12 mouse cellular contexts compared by ENCODE assay signal in genomic region chr15:65701510-65701909, GRCm38 (mm10).
DNase-seq lines count a peak whose midpoint lies in the region; ATAC-seq and TF ChIP-seq lines count a peak whose summit lies in the region.
"Had no signal": no experiment of that assay in that cellular context is flagged by ENCODE, and none has a peak within 500 bp of the region (broad histone marks: within the 10 kb centered on the region; RNA-seq: fewer than 3 reads in every experiment).

No protein-coding gene starts in this region.

- WGBS in kidney, adult 2 months: 12% methylated on average over 1 of the region's 1 CpGs
- 12% methylated on average over 1 of the region's 1 CpGs for WGBS in embryonic facial prominence, embryonic 14.5 days
- WGBS in thymus, adult 2 months: 4% methylated on average over 1 of the region's 1 CpGs

- no peak overlapping the region for H3K27ac ChIP-seq in kidney, adult 2 months (ENCODE audit: insufficient read depth, low read depth, low read length)
- no peak overlapping the region for H3K27ac ChIP-seq in embryonic facial prominence, embryonic 14.5 days (replicated peaks; ENCODE audit: low read depth, low read length)
- H3K27ac ChIP-seq in thymus, adult 2 months (ENCODE audit: control insufficient read depth, insufficient read depth, low read length): no peak overlapping the region
- H3K27ac ChIP-seq: embryonic facial prominence, embryonic 15.5 days; heart, embryonic 15.5 days; macrophage had no signal

- H3K27me3 ChIP-seq in kidney, adult 2 months (replicated peaks; ENCODE audit: control insufficient read depth, insufficient read depth, low read length): no peaks in the 10 kb centered on the region; the same call in 1 of the 2 replicates
- H3K27me3 ChIP-seq in C2C12 (ENCODE audit: control insufficient read depth, insufficient read depth, insufficient read length): no peaks in the 10 kb centered on the region
- H3K27me3 ChIP-seq in embryonic facial prominence, embryonic 14.5 days (replicated peaks; ENCODE audit: control insufficient read depth, insufficient read depth, low read length): no peaks in the 10 kb centered on the region
- H3K27me3 ChIP-seq in thymus, adult 2 months (ENCODE audit: control insufficient read depth, insufficient read depth, low read length): no peaks in the 10 kb centered on the region
- H3K27me3 ChIP-seq: embryonic facial prominence, embryonic 15.5 days had no signal

- no peaks in the 10 kb centered on the region for H3K79me3 ChIP-seq in C2C12 (ENCODE audit: low read depth)

- no peak for ATAC-seq in embryonic facial prominence, embryonic 14.5 days (ENCODE audit: low read depth)
- no peak for ATAC-seq in activated CD4-positive, CD25-positive, alpha-beta regulatory T cell, adult 4 months

- no peak overlapping the region for H3K4me3 ChIP-seq in kidney, adult 2 months (ENCODE audit: insufficient read depth, low read depth, low read length)
- H3K4me3 ChIP-seq in C2C12 (ENCODE audit: insufficient read depth, poor library complexity, severe bottlenecking): no peak overlapping the region
- H3K4me3 ChIP-seq in embryonic facial prominence, embryonic 14.5 days (ENCODE audit: low read depth, low read length): no peak overlapping the region
- no peak overlapping the region for H3K4me3 ChIP-seq in thymus, adult 2 months (ENCODE audit: control insufficient read depth, insufficient read depth, low read length)
- H3K4me3 ChIP-seq: embryonic facial prominence, embryonic 15.5 days; heart, embryonic 15.5 days had no signal

- H3ac ChIP-seq in C2C12 (ENCODE audit: control insufficient read depth, insufficient read length, low read depth): no peak overlapping the region

- TF ChIP-seq POLR2A in kidney, adult 2 months (IDR thresholded peaks at IDR 0.05; ENCODE audit: low read depth, low read length): no peak
- TF ChIP-seq POLR2A in thymus, adult 2 months (IDR thresholded peaks at IDR 0.05; ENCODE audit: control insufficient read depth, extremely low read depth, insufficient read depth, low read length, poor library complexity): no peak

- no peaks in the 10 kb centered on the region for H3K9me3 ChIP-seq in embryonic facial prominence, embryonic 14.5 days (ENCODE audit: control insufficient read depth, low read length)
- H3K9me3 ChIP-seq: embryonic facial prominence, embryonic 15.5 days; heart, embryonic 15.5 days had no signal

- no peak for TF ChIP-seq CTCF in kidney, adult 2 months (conservative IDR thresholded peaks at IDR 0.05; ENCODE audit: insufficient read depth, insufficient read length, low read depth, low read length)
- peak; percentile 6 for TF ChIP-seq CTCF in C2C12 (IDR thresholded peaks at IDR 0.05; ENCODE audit: control insufficient read depth, insufficient read depth, insufficient read length)
- no peak for TF ChIP-seq CTCF in thymus, adult 2 months (IDR thresholded peaks at IDR 0.05; ENCODE audit: borderline replicate concordance, control insufficient read depth, extremely low read depth, insufficient read depth, low read length, poor library complexity)

- DNase-seq in kidney, adult 9 months: peak; percentile 8
- no peak for DNase-seq in kidney, adult 2 months
- peak; percentile 3 for DNase-seq in ZHBTc4 (ENCODE audit: low read depth, low spot score)
- peak; percentile 19 for DNase-seq in embryonic facial prominence, embryonic 14.5 days (ENCODE audit: low spot score)
- no peak for DNase-seq in thymus, adult 2 months
- DNase-seq in ovary, postnatal 10 days (ENCODE audit: low spot score): no peak
- DNase-seq: thymus, postnatal 4 days had no signal

- no peaks in the 10 kb centered on the region for H3K4me1 ChIP-seq in kidney, adult 2 months (ENCODE audit: control insufficient read depth, insufficient read depth, low read length)
- H3K4me1 ChIP-seq in embryonic facial prominence, embryonic 14.5 days (ENCODE audit: control insufficient read depth, insufficient read depth, low read length): no peaks in the 10 kb centered on the region
- no peaks in the 10 kb centered on the region for H3K4me1 ChIP-seq in thymus, adult 2 months (replicated peaks; ENCODE audit: control insufficient read depth, insufficient read depth, low read length)
- H3K4me1 ChIP-seq: embryonic facial prominence, embryonic 15.5 days; heart, embryonic 15.5 days had no signal

- no peaks in the 10 kb centered on the region for H3K79me2 ChIP-seq in C2C12 (ENCODE audit: control insufficient read depth, insufficient read depth)

- H3K4me2 ChIP-seq in embryonic facial prominence, embryonic 14.5 days (ENCODE audit: low read depth, low read length): no peak overlapping the region
- H3K4me2 ChIP-seq: embryonic facial prominence, embryonic 15.5 days; heart, embryonic 15.5 days had no signal

- no peaks in the 10 kb centered on the region for H3K36me3 ChIP-seq in kidney, adult 2 months (ENCODE audit: control insufficient read depth, insufficient read depth, low read length)
- H3K36me3 ChIP-seq in C2C12 (ENCODE audit: control insufficient read depth, insufficient read depth): no peaks in the 10 kb centered on the region
- no peaks in the 10 kb centered on the region for H3K36me3 ChIP-seq in embryonic facial prominence, embryonic 14.5 days (ENCODE audit: control insufficient read depth, insufficient read depth, low read length)
- H3K36me3 ChIP-seq in thymus, adult 2 months (ENCODE audit: control insufficient read depth, insufficient read depth, low read length): no peaks in the 10 kb centered on the region
- H3K36me3 ChIP-seq: embryonic facial prominence, embryonic 15.5 days; heart, embryonic 15.5 days had no signal

- H3K9ac ChIP-seq in embryonic facial prominence, embryonic 14.5 days (ENCODE audit: low read depth, low read length): no peak overlapping the region
- H3K9ac ChIP-seq: embryonic facial prominence, embryonic 15.5 days; heart, embryonic 15.5 days had no signal

TF ChIP-seq in C2C12, 6 proteins besides CTCF, POLR2A, EP300 and RAD21:
- TF ChIP-seq USF1 (IDR thresholded peaks at IDR 0.05; ENCODE audit: low read depth): no peak
- TF ChIP-seq FOSL1 (IDR thresholded peaks at IDR 0.05; ENCODE audit: insufficient read depth, low read length, poor library complexity, severe bottlenecking): no peak
- TF ChIP-seq CEBPB (IDR thresholded peaks at IDR 0.05; ENCODE audit: low read depth): no peak
- TF ChIP-seq MYOD1 (IDR thresholded peaks at IDR 0.05; ENCODE audit: control insufficient read depth, insufficient read length, low read depth): no peak
- TF ChIP-seq MYOG (IDR thresholded peaks at IDR 0.05; ENCODE audit: control insufficient read depth, extremely low read depth, insufficient read length): no peak
- no peak for TF ChIP-seq MAX (IDR thresholded peaks at IDR 0.05)

Comparison
In these comparisons a context has a peak if more than half of its experiments do, and no peak if none do; other contexts are left out.
1. DNase-seq: peak in kidney, adult 9 months (single experiment), ZHBTc4 (single experiment) and embryonic facial prominence, embryonic 14.5 days (single experiment); none in kidney, adult 2 months (single experiment), thymus, adult 2 months (single experiment) and ovary, postnatal 10 days (single experiment).